Mouse (Mus musculus) intestine, embryonic 16.5 days (tissue): ENCODE measurements around the gene Fam189a1. TPM values are rescaled to one million over a fixed set of nuclear protein-coding genes. Genes with fewer than 3 reads are reported as not detected.

Experiments used
- ATAC-seq: fragments of 200-750 bp; cut with Nextera tagmentation; 2 replicates; pipeline ENCODE4 v1.8.0; 2017; ENCODE audit warnings: moderate TSS enrichment, moderate library complexity
- H3K27ac ChIP-seq: fragments of 300-500 bp; sonication (generic); 2 replicates; pipeline ENCODE4 v1.5.1; 2014; ENCODE audit warnings: mild to moderate bottlenecking, low read length
- H3K27me3 ChIP-seq: fragments of 300-500 bp; sonication (generic); replicated peaks from 2 replicates; pipeline ENCODE4 v1.6.1; 2014; ENCODE audit warnings: low read length, control low read depth, mixed read lengths; ENCODE audit not compliant: control insufficient read depth, insufficient read depth
- H3K36me3 ChIP-seq: fragments of 300-500 bp; sonication (generic); 2 replicates; pipeline ENCODE4 v1.6.1; 2014; ENCODE audit warnings: low read length, control low read depth; ENCODE audit not compliant: control insufficient read depth, insufficient read depth
- H3K4me1 ChIP-seq: fragments of 300-500 bp; sonication (generic); 2 replicates; pipeline ENCODE4 v1.6.1; 2014; ENCODE audit warnings: low read length, control low read depth, mixed read lengths; ENCODE audit not compliant: control insufficient read depth, insufficient read depth
- H3K4me2 ChIP-seq: fragments of 300-500 bp; sonication (generic); 2 replicates; pipeline ENCODE4 v1.6.1; 2014; ENCODE audit warnings: low read depth, low read length, control low read depth
- H3K4me3 ChIP-seq: fragments of 300-500 bp; sonication (generic); 2 replicates; pipeline ENCODE4 v1.5.1; 2014; ENCODE audit warnings: mild to moderate bottlenecking, low read length
- H3K9ac ChIP-seq: fragments of 300-500 bp; sonication (generic); 2 replicates; pipeline ENCODE4 v1.6.1; 2014; ENCODE audit warnings: low read depth, low read length
- H3K9me3 ChIP-seq: fragments of 300-500 bp; sonication (generic); 2 replicates; pipeline ENCODE4 v1.6.1; 2016; ENCODE audit warnings: low read length, control low read depth; ENCODE audit not compliant: control insufficient read depth
- WGBS: fragments of 180-500 bp; shearing (Covaris S2); extraction: QIAGEN DNeasy Blood & Tissue Kit; methylation state at CpG from one replicate; pipeline ENCODE4 v1.1.7; 2014; 5-methylcytosine and 5-hydroxymethylcytosine counted together
- polyA plus RNA-seq: library from polyadenylated mRNA; unstranded; fragments of >200 nt; fragmentation: Nextera tagmentation; extraction: Ambion mirVana; gene quantifications from 2 replicates; pipeline ENCODE4 v1.2.1, GENCODE M21; 2015

The Fam189a1 gene
- polyA plus RNA-seq, 1 experiment from 2014 or later = 0.67 TPM

- no peaks in the 10 kb centered on the region for H3K36me3 ChIP-seq
- H3K9me3 ChIP-seq = no peaks in the 10 kb centered on the region
- 55% methylated on average over 11 of the region's 11 CpGs for WGBS
- H3K4me2 ChIP-seq = no peak overlapping the region
- H3K27ac ChIP-seq = no peak overlapping the region
- no peak for ATAC-seq
- H3K4me3 ChIP-seq = no peak overlapping the region
- no peaks in the 10 kb centered on the region for H3K27me3 ChIP-seq
- H3K9ac ChIP-seq = no peak overlapping the region
- no peaks in the 10 kb centered on the region for H3K4me1 ChIP-seq
Measured at GRCm38 (mm10) chr7:64739131-64739530, 417.2 kb downstream of the Fam189a1 start.

- Histone ChIP-seq H3K4me3 (no peak overlapping the region), H3K27ac (no peak overlapping the region), H3K9ac (no peak overlapping the region), H3K4me1 (no peaks in the 10 kb centered on the region), H3K4me2 (no peak overlapping the region), H3K9me3 (no peaks in the 10 kb centered on the region), H3K27me3 (no peaks in the 10 kb centered on the region), H3K36me3 (no peaks in the 10 kb centered on the region)
- ATAC-seq = no peak
- WGBS = 27% methylated on average over 7 of the region's 7 CpGs
Measured at GRCm38 (mm10) chr7:64729785-64730184, 426.6 kb downstream of the Fam189a1 start.

- ATAC-seq = no peak
- Histone ChIP-seq H3K36me3 (no peaks in the 10 kb centered on the region), H3K9ac (no peak overlapping the region), H3K4me1 (no peaks in the 10 kb centered on the region), H3K4me3 (no peak overlapping the region), H3K27me3 (no peaks in the 10 kb centered on the region), H3K9me3 (no peaks in the 10 kb centered on the region), H3K27ac (no peak overlapping the region), H3K4me2 (no peak overlapping the region)
- WGBS = 58% methylated on average over 3 of the region's 3 CpGs
Measured at GRCm38 (mm10) chr7:64728816-64729215, 427.6 kb downstream of the Fam189a1 start.

GRCm38 (mm10) chr7:64728181-64728591 lies 428.2 kb downstream of the Fam189a1 start:
- WGBS = 85% methylated on average over 5 of the region's 5 CpGs
- no peak overlapping the region for H3K4me3 ChIP-seq
- H3K9me3 ChIP-seq = no peaks in the 10 kb centered on the region
- H3K36me3 ChIP-seq = no peaks in the 10 kb centered on the region
- no peak overlapping the region for H3K27ac ChIP-seq
- no peak overlapping the region for H3K4me2 ChIP-seq
- H3K4me1 ChIP-seq = no peaks in the 10 kb centered on the region
- no peaks in the 10 kb centered on the region for H3K27me3 ChIP-seq
- ATAC-seq = no peak
- H3K9ac ChIP-seq = no peak overlapping the region

GRCm38 (mm10) chr7:64725967-64726695 lies 430.2 kb downstream of the Fam189a1 start:
- WGBS = 82% methylated on average over 6 of the region's 6 CpGs
- H3K4me3 ChIP-seq = no peak overlapping the region
- no peak for ATAC-seq
- no peak overlapping the region for H3K27ac ChIP-seq
- H3K9ac ChIP-seq = no peak overlapping the region
- H3K36me3 ChIP-seq = no peaks in the 10 kb centered on the region
- no peak overlapping the region for H3K4me2 ChIP-seq
- no peaks in the 10 kb centered on the region for H3K4me1 ChIP-seq
- no peaks in the 10 kb centered on the region for H3K9me3 ChIP-seq
- H3K27me3 ChIP-seq = no peaks in the 10 kb centered on the region

- no peak for ATAC-seq
- 76% methylated on average over 1 of the region's 1 CpGs for WGBS
- no peak overlapping the region for H3K27ac ChIP-seq
- H3K4me1 ChIP-seq = no peaks in the 10 kb centered on the region
- H3K4me2 ChIP-seq = no peak overlapping the region
- H3K27me3 ChIP-seq = no peaks in the 10 kb centered on the region
- no peaks in the 10 kb centered on the region for H3K9me3 ChIP-seq
- H3K9ac ChIP-seq = no peak overlapping the region
- no peak overlapping the region for H3K4me3 ChIP-seq
- no peaks in the 10 kb centered on the region for H3K36me3 ChIP-seq
Measured at GRCm38 (mm10) chr7:64724409-64724808, 432.0 kb downstream of the Fam189a1 start.

GRCm38 (mm10) chr7:64723313-64723712 lies 433.1 kb downstream of the Fam189a1 start:
- no peak for ATAC-seq
- no peak overlapping the region for H3K27ac ChIP-seq
- H3K4me3 ChIP-seq = no peak overlapping the region
- H3K4me1 ChIP-seq = no peaks in the 10 kb centered on the region
- no peak overlapping the region for H3K9ac ChIP-seq
- no peak overlapping the region for H3K4me2 ChIP-seq
- WGBS = 77% methylated on average over 3 of the region's 3 CpGs
- H3K27me3 ChIP-seq = no peaks in the 10 kb centered on the region
- H3K9me3 ChIP-seq = no peaks in the 10 kb centered on the region
- no peaks in the 10 kb centered on the region for H3K36me3 ChIP-seq

- Histone ChIP-seq H3K4me2 (no peak overlapping the region), H3K4me3 (no peak overlapping the region), H3K4me1 (no peaks in the 10 kb centered on the region), H3K27me3 (no peaks in the 10 kb centered on the region), H3K9ac (no peak overlapping the region), H3K9me3 (no peaks in the 10 kb centered on the region), H3K36me3 (no peaks in the 10 kb centered on the region), H3K27ac (no peak overlapping the region)
- 76% methylated on average over 2 of the region's 2 CpGs for WGBS
- ATAC-seq = no peak
Measured at GRCm38 (mm10) chr7:64716286-64716685, 440.1 kb downstream of the Fam189a1 start.

GRCm38 (mm10) chr7:64709520-64710262 lies 446.7 kb downstream of the Fam189a1 start:
- Histone ChIP-seq H3K4me1 (no peaks in the 10 kb centered on the region), H3K9ac (no peak overlapping the region), H3K27me3 (no peaks in the 10 kb centered on the region), H3K9me3 (no peaks in the 10 kb centered on the region), H3K36me3 (no peaks in the 10 kb centered on the region), H3K4me3 (no peak overlapping the region), H3K27ac (no peak overlapping the region), H3K4me2 (no peak overlapping the region)
- ATAC-seq = no peak
- 81% methylated on average over 13 of the region's 13 CpGs for WGBS
